Mouse (Mus musculus) C2C12 (cell line): Measurements from ENCODE around the gene Tfb2m. TPM values are rescaled to one million over a fixed set of nuclear protein-coding genes. Genes with fewer than 3 reads are reported as not detected.

Experiments
- H3K27me3 ChIP-seq: one replicate; pipeline ENCODE4 v1.6.1; 2011; ENCODE audit not compliant: control insufficient read depth, insufficient read depth, insufficient read length
- H3K36me3 ChIP-seq: one replicate; pipeline ENCODE4 v1.6.1; 2011; ENCODE audit not compliant: control insufficient read depth, insufficient read depth
- H3K4me3 ChIP-seq: one replicate; pipeline ENCODE4 v1.5.1; 2011; ENCODE audit warnings: mild to moderate bottlenecking, control low read depth; ENCODE audit not compliant: poor library complexity, insufficient read depth, severe bottlenecking
- H3K79me2 ChIP-seq: one replicate; pipeline ENCODE4 v1.6.1; 2011; ENCODE audit not compliant: control insufficient read depth, insufficient read depth
- H3K79me3 ChIP-seq: one replicate; pipeline ENCODE4 v1.6.1; 2011; ENCODE audit warnings: low read depth, control low read depth
- H3ac ChIP-seq: one replicate; pipeline ENCODE3; 2011; ENCODE audit warnings: low read depth; ENCODE audit not compliant: control insufficient read depth, insufficient read length
- CEBPB ChIP-seq: IDR thresholded peaks from one replicate; pipeline ENCODE4 v1.6.1; 2011; ENCODE audit warnings: low read depth, mild to moderate bottlenecking, control low read depth, moderate library complexity
- CTCF ChIP-seq: IDR thresholded peaks from one replicate; pipeline ENCODE4 v1.5.1; 2011; ENCODE audit not compliant: control insufficient read depth, insufficient read depth, insufficient read length
- FOSL1 ChIP-seq: IDR thresholded peaks from one replicate; pipeline ENCODE4 v1.8.0; 2011; ENCODE audit warnings: mild to moderate bottlenecking, low read length; ENCODE audit not compliant: poor library complexity, insufficient read depth, severe bottlenecking
- MAX ChIP-seq: IDR thresholded peaks from one replicate; pipeline ENCODE4 v1.6.1; 2011; ENCODE audit warnings: mild to moderate bottlenecking, control low read depth
- MYOD1 ChIP-seq: IDR thresholded peaks from one replicate; pipeline ENCODE4 v1.6.1; 2011; ENCODE audit warnings: low read depth; ENCODE audit not compliant: control insufficient read depth, insufficient read length
- MYOG ChIP-seq: IDR thresholded peaks from one replicate; pipeline ENCODE4 v1.6.1; 2011; ENCODE audit not compliant: control insufficient read depth, insufficient read length; ENCODE audit errors: extremely low read depth
- USF1 ChIP-seq: IDR thresholded peaks from one replicate; pipeline ENCODE4 v1.6.1; 2011; ENCODE audit warnings: low read depth, mild to moderate bottlenecking, control low read depth, moderate library complexity
- polyA plus RNA-seq: library from polyadenylated mRNA; unstranded; fragments of >200 nt; fragmentation: generic; extraction: Trizol; gene quantifications from one replicate; pipeline ENCODE4 v1.2.1, GENCODE M21; 2012; ENCODE audit warnings: missing spikeins

Gene Tfb2m
- polyA plus RNA-seq, 1 experiment = 10.2 TPM

- H3K79me2 ChIP-seq = peaks cover 58% of the 10 kb centered on the region
These were observed 3.1 kb upstream of the Tfb2m start for GRCm38 (mm10) chr1:179548996-179549752.

GRCm38 (mm10) chr1:179548220-179548619, 2.2 kb upstream of the Tfb2m start:
- no peak overlapping the region for H3K4me3 ChIP-seq
- no peak for TF ChIP-seq FOSL1
- peak; percentile 9 for TF ChIP-seq USF1

More at GRCm38 (mm10) chr1:179548996-179549752, 3.1 kb upstream of the Tfb2m start:
- Histone ChIP-seq H3K36me3 (peaks cover 3% of the 10 kb centered on the region), H3K4me3 (no peak overlapping the region), H3K79me3 (peaks cover 17% of the 10 kb centered on the region), H3ac (no peak overlapping the region), H3K27me3 (no peaks in the 10 kb centered on the region)
- TF ChIP-seq MYOD1 (no peak), MYOG (no peak), CEBPB (no peak), USF1 (no peak), CTCF (no peak), FOSL1 (no peak), MAX (no peak)

DNA sequence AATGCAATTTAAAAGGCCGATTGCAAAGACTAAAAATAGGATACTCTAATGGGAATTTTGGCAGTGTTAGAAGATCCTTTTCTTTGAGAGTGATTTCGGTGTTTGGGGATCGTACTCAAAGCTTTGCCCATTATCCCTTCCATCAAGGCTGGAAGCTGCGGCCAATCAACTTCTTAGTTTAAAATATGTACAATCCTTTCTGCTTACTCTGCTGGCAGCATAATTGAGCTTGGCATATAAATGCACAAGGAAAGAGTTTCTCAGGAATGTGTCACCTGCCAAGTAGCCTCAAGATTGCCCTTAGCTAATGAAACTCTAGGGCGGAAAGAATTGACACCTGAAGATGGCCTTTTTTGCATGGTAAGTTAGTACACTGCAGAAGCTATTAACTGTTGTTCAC, 1.1 kb upstream of the Tfb2m start:
- Histone ChIP-seq H3K36me3 (peaks cover 9% of the 10 kb centered on the region), H3K79me3 (peaks cover 26% of the 10 kb centered on the region), H3K27me3 (no peaks in the 10 kb centered on the region), H3K4me3 (peak overlapping the region; percentile 72), H3K79me2 (peaks cover 77% of the 10 kb centered on the region), H3ac (peak overlapping the region; percentile 33)
- TF ChIP-seq MYOD1 (no peak), FOSL1 (no peak)

More at GRCm38 (mm10) chr1:179548220-179548619, 2.2 kb upstream of the Tfb2m start:
- Histone ChIP-seq H3K79me2 (peaks cover 67% of the 10 kb centered on the region), H3K27me3 (no peaks in the 10 kb centered on the region), H3K79me3 (peaks cover 21% of the 10 kb centered on the region), H3ac (no peak overlapping the region), H3K36me3 (peaks cover 9% of the 10 kb centered on the region)

GRCm38 (mm10) chr1:179546551-179546917, 467 bp upstream of the Tfb2m start:
- Histone ChIP-seq H3K27me3 (no peaks in the 10 kb centered on the region), H3K4me3 (peak overlapping the region; percentile 72), H3ac (peak overlapping the region; percentile 69), H3K36me3 (peaks cover 10% of the 10 kb centered on the region), H3K79me2 (peaks cover 77% of the 10 kb centered on the region), H3K79me3 (peaks cover 27% of the 10 kb centered on the region)
- TF ChIP-seq USF1 (no peak), MYOG (no peak), CEBPB (no peak), MYOD1 (no peak), FOSL1 (no peak), CTCF (no peak), MAX (no peak)

DNA sequence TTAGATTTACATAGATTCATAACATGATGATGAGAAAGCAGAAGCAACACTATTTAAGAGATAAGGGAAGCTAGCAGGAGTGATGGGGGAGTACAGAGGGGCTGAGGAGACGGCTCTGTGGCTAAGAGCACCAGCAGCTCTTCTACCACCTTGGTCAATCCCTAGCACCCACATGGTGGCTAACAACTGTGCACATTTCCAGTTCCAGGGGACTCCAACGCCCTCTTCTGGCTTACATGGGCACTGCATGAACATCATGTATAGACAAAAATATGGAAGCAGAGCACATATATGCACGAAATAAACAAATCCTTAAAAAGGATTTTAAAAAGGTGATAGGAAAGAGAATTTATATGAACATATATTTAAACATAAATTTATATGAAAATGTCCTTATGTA, 4.6 kb downstream of the Tfb2m start:
- Histone ChIP-seq H3K4me3 (no peak overlapping the region), H3K27me3 (no peaks in the 10 kb centered on the region)
- TF ChIP-seq USF1 = no peak
- TF ChIP-seq FOSL1 = no peak
- no peak for TF ChIP-seq CEBPB
- no peak for TF ChIP-seq MAX
- no peak for TF ChIP-seq MYOD1
- no peak for TF ChIP-seq CTCF
- TF ChIP-seq MYOG = no peak

GRCm38 (mm10) chr1:179539887-179540286, 6.2 kb downstream of the Tfb2m start:
- peaks cover 33% of the 10 kb centered on the region for H3K79me2 ChIP-seq
- peaks cover 24% of the 10 kb centered on the region for H3K36me3 ChIP-seq
- peaks cover 17% of the 10 kb centered on the region for H3K79me3 ChIP-seq
- no peak overlapping the region for H3K4me3 ChIP-seq
- no peaks in the 10 kb centered on the region for H3K27me3 ChIP-seq
- TF ChIP-seq MYOG (no peak), USF1 (no peak), CTCF (no peak), MYOD1 (no peak), FOSL1 (no peak), CEBPB (no peak), MAX (no peak)
- H3ac ChIP-seq = no peak overlapping the region

More for the DNA sequence above, 4.6 kb downstream of the Tfb2m start:
- Histone ChIP-seq H3ac (no peak overlapping the region), H3K79me3 (peaks cover 26% of the 10 kb centered on the region), H3K79me2 (peaks cover 43% of the 10 kb centered on the region), H3K36me3 (peaks cover 16% of the 10 kb centered on the region)
